Mouse (Mus musculus): ENCODE results near the gene Fopnl. TPM values are rescaled to one million over a fixed set of nuclear protein-coding genes. Genes with fewer than 3 reads are reported as not detected.

The Fopnl gene
- polyA plus RNA-seq, 1 experiment from 2014 or later, result 150 TPM

DNA sequence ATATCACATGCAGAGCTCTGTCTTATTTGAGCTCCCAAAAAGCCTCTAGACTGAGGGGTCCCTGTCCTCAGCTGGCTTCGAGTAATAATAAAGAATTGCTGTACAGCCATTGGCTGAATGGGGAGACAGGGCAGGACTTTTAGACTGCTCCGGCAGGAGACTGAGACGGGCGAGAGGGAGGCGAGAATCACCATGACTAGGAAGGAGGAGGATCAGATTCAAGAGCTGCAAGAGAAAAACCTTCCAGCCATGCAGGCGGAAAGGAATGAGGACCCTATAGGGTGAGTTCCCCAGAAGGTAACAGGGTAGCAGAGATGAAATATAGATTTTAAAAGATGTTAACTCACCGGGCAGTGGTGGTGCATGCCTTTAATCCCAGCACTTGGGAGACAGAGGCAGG is 4.3 kb downstream of the Fopnl start:
- H3K36me3 ChIP-seq (ENCODE audit: control insufficient read depth, insufficient read depth, low read length), result peaks cover 4% of the 10 kb centered on the region; the same call in 1 of the 2 replicates
- DNase-seq (ENCODE audit: low spot score), result no peak
- no peaks in the 10 kb centered on the region for H3K27me3 ChIP-seq (ENCODE audit: control insufficient read depth, insufficient read depth, low read length)
- no peak overlapping the region for H3K27ac ChIP-seq (replicated peaks; ENCODE audit: low read depth, low read length)
- 93% methylated on average over 7 of the region's 7 CpGs for WGBS
- H3K4me1 ChIP-seq (ENCODE audit: control insufficient read depth, insufficient read depth, low read length), result peaks cover 4% of the 10 kb centered on the region; the same call in 1 of the 2 replicates
- no peak overlapping the region for H3K9ac ChIP-seq (ENCODE audit: low read length)
- no peak overlapping the region for H3K4me2 ChIP-seq (ENCODE audit: low read depth, severe bottlenecking)
- H3K9me3 ChIP-seq (ENCODE audit: control insufficient read depth, low read length), result no peaks in the 10 kb centered on the region
- H3K4me3 ChIP-seq (ENCODE audit: low read depth, low read length), result no peak overlapping the region
- ATAC-seq (ENCODE audit: insufficient number of reproducible peaks, low FRiP score, low TSS enrichment, low read depth), result no peak

- Histone ChIP-seq H3K27ac (replicated peaks; ENCODE audit: low read depth, low read length) (no peak overlapping the region), H3K9ac (ENCODE audit: low read length) (no peak overlapping the region), H3K4me2 (ENCODE audit: low read depth, severe bottlenecking) (no peak overlapping the region), H3K9me3 (ENCODE audit: control insufficient read depth, low read length) (no peaks in the 10 kb centered on the region), H3K4me3 (ENCODE audit: low read depth, low read length) (no peak overlapping the region), H3K27me3 (ENCODE audit: control insufficient read depth, insufficient read depth, low read length) (no peaks in the 10 kb centered on the region), H3K4me1 (ENCODE audit: control insufficient read depth, insufficient read depth, low read length) (peaks cover 3% of the 10 kb centered on the region; the same call in 1 of the 2 replicates), H3K36me3 (ENCODE audit: control insufficient read depth, insufficient read depth, low read length) (peaks cover 4% of the 10 kb centered on the region; the same call in 1 of the 2 replicates)
- DNase-seq (ENCODE audit: low spot score) (peak; percentile 52), ATAC-seq (ENCODE audit: insufficient number of reproducible peaks, low FRiP score, low TSS enrichment, low read depth) (no peak)
- 54% methylated on average over 6 of the region's 6 CpGs for WGBS
Measured at GRCm38 (mm10) chr16:14311371-14311770, 5.8 kb downstream of the Fopnl start.

DNA sequence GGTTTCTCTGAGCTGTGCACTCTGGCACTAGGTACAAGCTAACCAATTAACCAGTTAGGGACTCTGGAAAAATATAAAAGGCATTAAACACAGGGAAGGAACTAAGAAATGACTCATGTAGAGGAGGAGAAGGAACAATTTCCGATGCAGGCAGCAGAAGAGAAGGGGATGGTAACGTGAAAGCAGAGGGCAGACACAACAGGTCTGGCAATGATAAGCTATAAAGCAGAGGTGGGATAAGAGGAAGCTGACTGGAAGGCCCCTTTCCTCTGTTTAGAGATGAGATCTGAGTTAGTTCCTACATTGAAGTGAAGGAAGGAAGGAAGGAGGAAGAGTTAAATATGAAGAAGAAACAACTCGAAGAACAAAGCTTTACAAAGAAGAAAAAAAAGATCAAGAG is 7.4 kb downstream of the Fopnl start:
- ATAC-seq (ENCODE audit: insufficient number of reproducible peaks, low FRiP score, low TSS enrichment, low read depth), result no peak
- Histone ChIP-seq H3K9ac (ENCODE audit: low read length) (no peak overlapping the region), H3K27me3 (ENCODE audit: control insufficient read depth, insufficient read depth, low read length) (no peaks in the 10 kb centered on the region), H3K4me3 (ENCODE audit: low read depth, low read length) (no peak overlapping the region), H3K9me3 (ENCODE audit: control insufficient read depth, low read length) (no peaks in the 10 kb centered on the region), H3K36me3 (ENCODE audit: control insufficient read depth, insufficient read depth, low read length) (peaks cover 6% of the 10 kb centered on the region; the same call in 1 of the 2 replicates), H3K27ac (replicated peaks; ENCODE audit: low read depth, low read length) (no peak overlapping the region), H3K4me2 (ENCODE audit: low read depth, severe bottlenecking) (no peak overlapping the region), H3K4me1 (ENCODE audit: control insufficient read depth, insufficient read depth, low read length) (no peaks in the 10 kb centered on the region)
- no peak for DNase-seq (ENCODE audit: low spot score)
- WGBS, result 92% methylated on average over 3 of the region's 3 CpGs

GRCm38 (mm10) chr16:14308245-14309073 is 8.7 kb downstream of the Fopnl start:
- ATAC-seq (ENCODE audit: insufficient number of reproducible peaks, low FRiP score, low TSS enrichment, low read depth) (no peak), DNase-seq (ENCODE audit: low spot score) (no peak)
- H3K4me3 ChIP-seq (ENCODE audit: low read depth, low read length), result no peak overlapping the region
- H3K9me3 ChIP-seq (ENCODE audit: control insufficient read depth, low read length), result no peaks in the 10 kb centered on the region
- H3K27ac ChIP-seq (replicated peaks; ENCODE audit: low read depth, low read length), result no peak overlapping the region
- 91% methylated on average over 6 of the region's 6 CpGs for WGBS
- H3K4me2 ChIP-seq (ENCODE audit: low read depth, severe bottlenecking), result no peak overlapping the region
- no peaks in the 10 kb centered on the region for H3K27me3 ChIP-seq (ENCODE audit: control insufficient read depth, insufficient read depth, low read length)
- H3K4me1 ChIP-seq (ENCODE audit: control insufficient read depth, insufficient read depth, low read length), result no peaks in the 10 kb centered on the region
- no peak overlapping the region; the same call in 1 of the 2 replicates for H3K9ac ChIP-seq (ENCODE audit: low read length)
- peaks cover 5% of the 10 kb centered on the region; the same call in 1 of the 2 replicates for H3K36me3 ChIP-seq (ENCODE audit: control insufficient read depth, insufficient read depth, low read length)

DNA sequence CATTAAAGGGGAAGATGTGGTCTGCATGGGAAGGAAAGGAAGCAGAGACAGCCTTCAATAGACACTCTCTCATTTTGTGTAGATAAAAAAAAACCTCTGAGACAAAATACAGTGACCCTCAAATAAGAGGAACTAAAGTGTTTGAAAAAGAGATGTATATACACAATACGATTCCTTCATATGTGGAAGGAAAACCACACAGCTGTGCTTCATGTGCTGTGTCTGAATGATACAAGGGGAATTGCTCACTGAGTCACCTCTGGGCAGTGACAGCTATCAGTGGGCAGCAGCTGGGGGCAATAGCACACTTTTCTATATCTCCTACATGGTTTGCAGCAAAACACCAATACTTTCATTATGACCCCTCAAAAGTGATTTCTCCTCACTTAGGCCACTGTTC is 9.8 kb downstream of the Fopnl start:
- DNase-seq (ENCODE audit: low spot score) (no peak), ATAC-seq (ENCODE audit: insufficient number of reproducible peaks, low FRiP score, low TSS enrichment, low read depth) (no peak)
- Histone ChIP-seq H3K9ac (ENCODE audit: low read length) (no peak overlapping the region), H3K27me3 (ENCODE audit: control insufficient read depth, insufficient read depth, low read length) (no peaks in the 10 kb centered on the region), H3K4me3 (ENCODE audit: low read depth, low read length) (no peak overlapping the region), H3K27ac (replicated peaks; ENCODE audit: low read depth, low read length) (no peak overlapping the region), H3K36me3 (ENCODE audit: control insufficient read depth, insufficient read depth, low read length) (peaks cover 6% of the 10 kb centered on the region), H3K4me1 (ENCODE audit: control insufficient read depth, insufficient read depth, low read length) (no peaks in the 10 kb centered on the region), H3K4me2 (ENCODE audit: low read depth, severe bottlenecking) (no peak overlapping the region), H3K9me3 (ENCODE audit: control insufficient read depth, low read length) (no peaks in the 10 kb centered on the region)
- 93% methylated on average over 1 of the region's 1 CpGs for WGBS

DNA sequence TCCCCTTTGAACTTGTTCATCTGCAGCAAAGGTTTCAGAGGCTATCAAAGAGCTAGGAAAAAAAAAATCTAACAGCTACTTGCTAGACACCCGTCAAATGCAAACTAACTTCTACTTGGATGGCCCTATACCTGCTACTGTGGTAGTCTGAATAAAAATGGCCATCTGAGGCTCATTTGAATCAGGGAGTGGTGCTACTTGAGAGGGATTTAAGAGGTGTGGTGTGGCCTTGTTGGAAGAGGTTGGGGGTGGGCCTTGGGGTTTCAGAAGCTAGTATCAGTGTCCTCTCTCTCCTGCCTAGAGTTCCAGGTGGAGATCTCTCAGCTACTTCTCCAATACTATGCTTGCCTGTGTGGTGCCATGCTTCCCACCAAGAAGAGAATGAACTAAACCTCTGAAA is 10.8 kb downstream of the Fopnl start:
- Histone ChIP-seq H3K9ac (ENCODE audit: low read length) (no peak overlapping the region), H3K4me2 (ENCODE audit: low read depth, severe bottlenecking) (no peak overlapping the region), H3K27ac (replicated peaks; ENCODE audit: low read depth, low read length) (no peak overlapping the region), H3K4me3 (ENCODE audit: low read depth, low read length) (no peak overlapping the region), H3K27me3 (ENCODE audit: control insufficient read depth, insufficient read depth, low read length) (no peaks in the 10 kb centered on the region), H3K4me1 (ENCODE audit: control insufficient read depth, insufficient read depth, low read length) (no peaks in the 10 kb centered on the region), H3K36me3 (ENCODE audit: control insufficient read depth, insufficient read depth, low read length) (peaks cover 6% of the 10 kb centered on the region), H3K9me3 (ENCODE audit: control insufficient read depth, low read length) (no peaks in the 10 kb centered on the region)
- DNase-seq (ENCODE audit: low spot score) (no peak), ATAC-seq (ENCODE audit: insufficient number of reproducible peaks, low FRiP score, low TSS enrichment, low read depth) (no peak)
- 82% methylated on average over 1 of the region's 1 CpGs for whole genome bisulfite sequencing

GRCm38 (mm10) chr16:14304791-14305190 is 12.4 kb downstream of the Fopnl start:
- no peak overlapping the region for H3K4me2 ChIP-seq (ENCODE audit: low read depth, severe bottlenecking)
- no peak overlapping the region for H3K4me3 ChIP-seq (ENCODE audit: low read depth, low read length)
- H3K4me1 ChIP-seq (ENCODE audit: control insufficient read depth, insufficient read depth, low read length), result no peaks in the 10 kb centered on the region
- H3K9ac ChIP-seq (ENCODE audit: low read length), result no peak overlapping the region
- H3K9me3 ChIP-seq (ENCODE audit: control insufficient read depth, low read length), result no peaks in the 10 kb centered on the region
- no peaks in the 10 kb centered on the region for H3K27me3 ChIP-seq (ENCODE audit: control insufficient read depth, insufficient read depth, low read length)
- 92% methylated on average over 3 of the region's 3 CpGs for WGBS
- no peak for ATAC-seq (ENCODE audit: insufficient number of reproducible peaks, low FRiP score, low TSS enrichment, low read depth)
- H3K27ac ChIP-seq (replicated peaks; ENCODE audit: low read depth, low read length), result no peak overlapping the region
- DNase-seq (ENCODE audit: low spot score), result no peak
- H3K36me3 ChIP-seq (ENCODE audit: control insufficient read depth, insufficient read depth, low read length), result peaks cover 8% of the 10 kb centered on the region

DNA sequence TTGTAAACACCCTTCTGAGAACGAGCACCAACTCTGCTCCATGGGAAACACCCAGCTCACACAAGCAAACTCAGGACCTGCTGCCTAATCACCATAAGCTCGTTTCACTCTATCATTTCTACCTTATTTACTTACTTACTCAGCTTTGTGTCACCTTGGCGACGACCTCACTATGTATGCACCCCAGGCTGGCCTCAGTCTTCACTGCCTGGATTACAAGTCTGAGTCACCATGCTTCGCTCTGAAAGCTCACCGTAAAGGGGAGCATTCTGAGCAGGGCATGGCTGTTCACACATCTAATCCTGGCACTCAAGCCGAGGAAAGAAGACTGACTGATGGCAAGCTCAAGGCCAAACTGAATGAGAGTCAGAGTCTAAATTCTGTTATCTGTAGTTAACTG is 13.5 kb downstream of the Fopnl start:
- ATAC-seq (ENCODE audit: insufficient number of reproducible peaks, low FRiP score, low TSS enrichment, low read depth) (no peak), DNase-seq (ENCODE audit: low spot score) (no peak)
- Histone ChIP-seq H3K4me3 (ENCODE audit: low read depth, low read length) (no peak overlapping the region), H3K9ac (ENCODE audit: low read length) (no peak overlapping the region), H3K27me3 (ENCODE audit: control insufficient read depth, insufficient read depth, low read length) (no peaks in the 10 kb centered on the region), H3K27ac (replicated peaks; ENCODE audit: low read depth, low read length) (no peak overlapping the region), H3K4me2 (ENCODE audit: low read depth, severe bottlenecking) (no peak overlapping the region), H3K4me1 (ENCODE audit: control insufficient read depth, insufficient read depth, low read length) (no peaks in the 10 kb centered on the region), H3K36me3 (ENCODE audit: control insufficient read depth, insufficient read depth, low read length) (peaks cover 10% of the 10 kb centered on the region), H3K9me3 (ENCODE audit: control insufficient read depth, low read length) (no peaks in the 10 kb centered on the region)
- WGBS, result 88% methylated on average over 7 of the region's 7 CpGs

Measured in limb, embryonic 11.5 days (tissue).